Mouse (Mus musculus): ENCODE results near the gene Ppp4r1.

DNA sequence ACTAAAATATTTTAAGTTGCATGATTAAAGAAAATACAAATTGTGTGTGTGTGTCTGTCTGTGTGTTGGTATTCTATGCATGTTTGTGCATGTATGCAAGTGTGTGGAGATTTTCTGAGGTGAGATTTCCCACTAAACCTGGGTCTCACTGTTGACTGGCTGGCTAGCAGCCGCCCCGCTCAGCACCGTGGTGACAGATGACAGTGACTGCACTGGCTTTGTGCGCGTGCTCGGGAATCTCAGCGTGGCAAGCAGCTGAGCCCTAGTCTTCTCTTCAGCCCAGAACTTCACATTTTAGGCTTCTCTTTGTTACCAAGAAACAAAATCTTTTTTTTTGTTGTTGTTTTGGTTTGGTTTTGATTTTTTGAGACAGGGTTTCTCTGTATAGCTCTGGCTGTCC, 13.7 kb downstream of the Ppp4r1 start:
- TF ChIP-seq CTCF (IDR thresholded peaks at IDR 0.05; ENCODE audit: control insufficient read depth, insufficient read depth, low read length) = no peak
- TF ChIP-seq POLR2A (IDR thresholded peaks at IDR 0.05; ENCODE audit: borderline replicate concordance, control insufficient read depth, low read depth, low read length) = no peak

All from bone marrow, adult 2 months (tissue).